Mouse (Mus musculus): Measurements from ENCODE around the gene Celf5. TPM values are rescaled to one million over a fixed set of nuclear protein-coding genes. Genes with fewer than 3 reads are reported as not detected.

The Celf5 gene
- polyA plus RNA-seq, 1 experiment from 2014 or later = 77.6 TPM

DNA sequence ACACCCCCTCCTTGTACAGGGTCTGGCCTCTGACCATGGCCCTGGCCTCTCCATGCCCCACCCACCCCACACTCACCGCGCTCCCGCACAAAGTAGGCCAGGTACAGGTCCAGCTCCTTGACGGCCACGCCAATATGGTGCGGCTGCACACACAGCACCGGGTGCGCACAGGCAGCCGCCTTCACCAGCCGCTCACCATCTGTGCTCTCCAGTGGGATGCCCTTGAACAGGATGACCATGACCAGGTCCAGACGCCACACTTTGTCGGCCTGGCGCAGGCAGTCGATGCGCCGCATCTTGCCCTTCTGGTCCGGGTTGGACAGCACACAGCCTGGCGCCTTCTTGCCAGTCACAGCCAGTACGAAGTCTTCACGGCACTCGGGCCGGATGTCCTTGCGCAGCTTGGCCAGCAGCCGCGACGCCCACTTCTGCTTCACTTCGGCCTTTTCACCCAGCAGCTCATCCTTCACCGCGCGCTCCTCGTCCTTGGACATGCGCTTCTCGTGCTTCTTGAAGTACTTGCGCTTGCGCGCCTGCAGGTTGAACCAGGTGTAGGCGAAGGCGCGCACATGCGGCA lies 62.2 kb downstream of the Celf5 start:
- no peak for ATAC-seq (ENCODE audit: low FRiP score, low read depth)
- WGBS = 85% methylated on average over 40 of the region's 40 CpGs
- H3K9me3 ChIP-seq = no peaks in the 10 kb centered on the region
- 0 out of 2 replicates have a peak, but pooled peaks cover 3% of the 10 kb centered on the region for H3K27me3 ChIP-seq
- no peak overlapping the region for H3K4me2 ChIP-seq
- H3K4me1 ChIP-seq (replicated peaks) = peaks cover 53% of the 10 kb centered on the region
- no peaks in the 10 kb centered on the region for H3K36me3 ChIP-seq
- H3K4me3 ChIP-seq = no peak overlapping the region
- H3K27ac ChIP-seq (replicated peaks) = no peak overlapping the region
- no peak overlapping the region for H3K9ac ChIP-seq

- no peaks in the 10 kb centered on the region for H3K36me3 ChIP-seq
- no peak overlapping the region for H3K4me3 ChIP-seq
- H3K27ac ChIP-seq (replicated peaks) = 0 out of 2 replicates have a peak overlapping the region, but pooled peaks have one; percentile 15
- no peaks in the 10 kb centered on the region for H3K27me3 ChIP-seq
- no peak overlapping the region for H3K9ac ChIP-seq
- H3K9me3 ChIP-seq = no peaks in the 10 kb centered on the region
- ATAC-seq (ENCODE audit: low FRiP score, low read depth) = no peak
- H3K4me2 ChIP-seq = no peak overlapping the region
- WGBS = 87% methylated on average over 10 of the region's 10 CpGs
- H3K4me1 ChIP-seq (replicated peaks) = peaks cover 49% of the 10 kb centered on the region
Measured at GRCm38 (mm10) chr10:81419111-81419928, 63.2 kb downstream of the Celf5 start.

GRCm38 (mm10) chr10:81418216-81419070 lies 64.1 kb downstream of the Celf5 start:
- no peaks in the 10 kb centered on the region for H3K9me3 ChIP-seq
- no peak overlapping the region for H3K4me2 ChIP-seq
- peaks cover 52% of the 10 kb centered on the region for H3K4me1 ChIP-seq (replicated peaks)
- H3K27ac ChIP-seq (replicated peaks) = peak overlapping the region; percentile 71; the same call in 1 of the 2 replicates
- WGBS = 38% methylated on average over 11 of the region's 11 CpGs
- no peaks in the 10 kb centered on the region for H3K27me3 ChIP-seq
- no peak overlapping the region for H3K4me3 ChIP-seq
- H3K36me3 ChIP-seq = no peaks in the 10 kb centered on the region
- no peak for ATAC-seq (ENCODE audit: low FRiP score, low read depth)
- H3K9ac ChIP-seq = no peak overlapping the region

DNA sequence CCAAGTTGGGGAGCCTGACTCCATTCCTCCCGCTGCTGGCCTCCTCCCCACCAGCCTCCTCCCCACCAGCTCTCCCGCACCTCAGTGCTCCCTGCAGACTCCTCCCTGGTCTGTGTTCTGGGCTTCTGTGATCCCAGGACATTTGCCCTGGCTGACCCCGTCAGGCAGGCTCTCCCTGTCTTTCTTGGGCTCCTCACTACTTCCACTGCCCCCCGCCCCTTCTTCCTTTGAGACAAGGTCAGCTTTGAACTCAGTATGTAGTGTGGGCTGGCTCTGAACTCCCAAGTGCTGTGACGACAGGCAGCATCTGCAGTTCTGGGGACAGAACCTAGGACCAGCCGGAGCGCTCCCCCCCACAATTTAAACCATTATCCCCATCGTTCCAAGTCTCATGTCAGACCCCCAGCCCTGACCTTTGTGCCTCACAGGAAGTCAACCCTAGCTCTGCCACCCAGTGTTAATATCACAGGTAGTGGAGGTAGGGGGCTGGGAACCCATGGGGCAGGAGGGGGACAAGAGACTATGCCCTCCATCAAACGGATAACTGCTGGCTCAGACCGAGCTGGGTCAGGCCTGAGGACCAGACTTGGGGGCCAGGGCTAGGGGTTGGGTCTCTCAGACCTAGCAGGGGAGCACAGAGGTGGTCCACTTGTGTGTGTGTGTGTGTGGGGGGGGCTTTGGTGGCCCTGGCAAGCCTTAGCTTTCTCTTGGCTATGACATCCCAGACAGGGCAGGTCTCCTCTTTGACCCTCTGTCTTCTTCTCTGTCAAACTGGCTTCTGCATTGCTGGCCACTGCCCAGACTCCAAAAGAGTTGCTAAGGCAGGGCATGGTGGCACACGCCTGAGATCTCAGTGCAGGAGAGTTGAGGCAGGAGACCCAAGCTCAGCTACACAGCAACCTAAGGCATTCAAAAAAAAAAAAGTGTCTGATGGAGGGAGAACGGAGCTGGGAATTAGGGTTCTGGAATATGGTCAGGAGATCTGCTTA lies 65.0 kb downstream of the Celf5 start:
- H3K27ac ChIP-seq (replicated peaks) = peak overlapping the region; percentile 71
- peak overlapping the region; percentile 49 for H3K4me2 ChIP-seq
- no peaks in the 10 kb centered on the region for H3K36me3 ChIP-seq
- peak overlapping the region; percentile 20 for H3K4me3 ChIP-seq
- peaks cover 61% of the 10 kb centered on the region for H3K4me1 ChIP-seq (replicated peaks)
- 49% methylated on average over 12 of the region's 12 CpGs for WGBS
- H3K27me3 ChIP-seq = no peaks in the 10 kb centered on the region
- H3K9me3 ChIP-seq = no peaks in the 10 kb centered on the region
- H3K9ac ChIP-seq = peak overlapping the region; percentile 2; the same call in 1 of the 2 replicates
- ATAC-seq (ENCODE audit: low FRiP score, low read depth) = no peak

DNA sequence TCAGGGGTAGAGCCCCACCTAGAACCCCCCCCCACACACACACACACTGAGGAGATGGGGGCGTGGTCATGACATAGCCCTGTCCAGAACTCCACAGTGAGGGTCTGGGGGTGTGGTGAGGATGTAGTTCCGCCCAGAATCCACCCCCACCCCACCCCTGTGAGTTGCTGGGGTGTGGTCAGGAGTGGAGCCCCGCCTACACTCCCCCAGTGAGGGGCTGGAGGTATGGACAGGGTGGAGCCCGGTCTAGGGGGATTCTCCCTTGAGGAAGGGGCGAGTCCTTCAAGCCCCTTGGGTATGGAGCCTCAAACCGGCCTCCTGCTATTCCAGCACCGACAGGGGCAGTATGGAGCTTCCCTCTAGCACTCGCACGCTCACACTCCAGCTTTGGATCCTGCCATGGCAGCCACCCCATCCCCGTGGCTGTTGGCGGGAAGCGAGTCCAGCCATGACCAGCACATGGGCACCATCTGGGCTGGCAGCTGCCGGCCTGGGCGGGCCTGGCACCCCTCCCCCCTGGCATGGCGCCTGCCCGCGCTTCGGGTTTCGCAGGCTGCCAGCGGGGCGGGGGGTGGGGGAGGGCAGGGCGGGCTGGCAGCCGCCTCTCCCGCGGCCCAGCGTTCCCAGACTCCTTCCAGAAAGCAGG lies 65.8 kb downstream of the Celf5 start:
- WGBS = 2% methylated on average over 26 of the region's 26 CpGs
- Histone ChIP-seq H3K9me3 (no peaks in the 10 kb centered on the region), H3K4me3 (peak overlapping the region; percentile 20), H3K36me3 (no peaks in the 10 kb centered on the region), H3K9ac (peak overlapping the region; percentile 2; the same call in 1 of the 2 replicates), H3K4me2 (peak overlapping the region; percentile 49), H3K4me1 (replicated peaks) (peaks cover 68% of the 10 kb centered on the region), H3K27ac (replicated peaks) (peak overlapping the region; percentile 71), H3K27me3 (no peaks in the 10 kb centered on the region)
- peak; percentile 76 for ATAC-seq (ENCODE audit: low FRiP score, low read depth)

GRCm38 (mm10) chr10:81415549-81416310 lies 66.8 kb downstream of the Celf5 start:
- no peak overlapping the region for H3K4me2 ChIP-seq
- H3K9ac ChIP-seq = no peak overlapping the region
- WGBS = 64% methylated on average over 17 of the region's 17 CpGs
- ATAC-seq (ENCODE audit: low FRiP score, low read depth) = no peak
- no peak overlapping the region for H3K4me3 ChIP-seq
- peak overlapping the region; percentile 71; the same call in 1 of the 2 replicates for H3K27ac ChIP-seq (replicated peaks)
- H3K4me1 ChIP-seq (replicated peaks) = peaks cover 78% of the 10 kb centered on the region
- H3K9me3 ChIP-seq = no peaks in the 10 kb centered on the region
- no peaks in the 10 kb centered on the region for H3K27me3 ChIP-seq
- no peaks in the 10 kb centered on the region for H3K36me3 ChIP-seq

DNA sequence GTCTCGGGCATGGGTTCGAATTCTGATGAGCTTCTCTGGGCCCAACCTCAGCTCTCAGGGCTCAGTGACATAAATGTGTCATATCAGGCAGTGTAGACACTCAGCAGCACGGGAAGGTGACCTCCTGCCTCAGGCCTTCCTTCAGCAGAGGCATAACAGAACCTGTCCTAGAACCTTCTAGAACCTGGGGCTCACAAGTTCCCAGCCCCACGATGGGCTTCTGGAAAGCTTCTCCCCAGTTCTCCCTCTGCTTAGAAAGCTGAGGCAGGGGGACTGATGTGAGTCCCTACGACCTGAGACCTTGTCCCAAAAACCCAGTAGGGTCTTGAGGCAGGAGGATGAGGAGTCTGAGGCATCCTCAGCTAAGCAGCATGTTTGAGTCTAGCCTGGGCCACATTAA lies 67.4 kb downstream of the Celf5 start:
- ATAC-seq (ENCODE audit: low FRiP score, low read depth) = no peak
- no peak overlapping the region for H3K27ac ChIP-seq (replicated peaks)
- H3K36me3 ChIP-seq = no peaks in the 10 kb centered on the region
- peaks cover 84% of the 10 kb centered on the region for H3K4me1 ChIP-seq (replicated peaks)
- no peak overlapping the region for H3K4me2 ChIP-seq
- WGBS = 80% methylated on average over 5 of the region's 5 CpGs
- H3K4me3 ChIP-seq = no peak overlapping the region
- H3K9me3 ChIP-seq = no peaks in the 10 kb centered on the region
- H3K27me3 ChIP-seq = no peaks in the 10 kb centered on the region
- H3K9ac ChIP-seq = no peak overlapping the region

DNA sequence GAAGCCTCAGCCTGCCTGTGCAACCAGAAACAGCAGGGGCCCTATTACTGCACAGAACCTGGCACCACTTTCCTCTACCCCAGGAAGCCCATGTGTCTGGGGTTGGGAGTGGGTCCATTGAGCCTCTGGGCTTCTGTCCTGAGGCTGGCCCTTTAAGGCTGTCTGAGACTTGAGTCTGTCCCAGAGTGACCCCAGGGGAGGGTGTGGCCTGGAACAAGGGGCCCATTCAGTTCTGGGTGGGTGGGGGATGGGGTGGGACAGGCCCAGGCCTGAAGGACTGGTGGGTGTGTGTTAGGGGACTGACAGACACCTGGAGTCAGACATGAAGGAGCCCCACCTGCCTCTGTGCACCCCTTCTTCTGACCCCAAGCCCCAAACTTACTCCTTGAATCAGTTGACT lies 67.8 kb downstream of the Celf5 start:
- Histone ChIP-seq H3K9me3 (no peaks in the 10 kb centered on the region), H3K27me3 (no peaks in the 10 kb centered on the region), H3K4me1 (replicated peaks) (peaks cover 88% of the 10 kb centered on the region), H3K36me3 (no peaks in the 10 kb centered on the region), H3K27ac (replicated peaks) (no peak overlapping the region), H3K4me3 (no peak overlapping the region), H3K9ac (no peak overlapping the region), H3K4me2 (no peak overlapping the region)
- ATAC-seq (ENCODE audit: low FRiP score, low read depth) = no peak

- Histone ChIP-seq H3K27me3 (no peaks in the 10 kb centered on the region), H3K4me1 (replicated peaks) (peaks cover 89% of the 10 kb centered on the region), H3K9ac (no peak overlapping the region), H3K4me3 (no peak overlapping the region), H3K9me3 (no peaks in the 10 kb centered on the region), H3K27ac (replicated peaks) (peak overlapping the region; percentile 23), H3K36me3 (no peaks in the 10 kb centered on the region), H3K4me2 (peak overlapping the region; percentile 31)
- WGBS = 26% methylated on average over 26 of the region's 26 CpGs
- no peak for ATAC-seq (ENCODE audit: low FRiP score, low read depth)
Measured at GRCm38 (mm10) chr10:81413310-81414261, 68.9 kb downstream of the Celf5 start.
